Mouse (Mus musculus) liver, embryonic 12.5 days (tissue): Measurements from ENCODE around the gene Gm28269. TPM values are rescaled to one million over a fixed set of nuclear protein-coding genes. Genes with fewer than 3 reads are reported as not detected.

Experiments
- ATAC-seq: fragments of 200-750 bp; cut with Nextera tagmentation; 2 replicates; pipeline ENCODE4 v1.8.0; 2017; ENCODE audit warnings: moderate number of reproducible peaks, mild to moderate bottlenecking, moderate library complexity
- H3K27ac ChIP-seq: fragments of 300-500 bp; sonication (generic); 2 replicates; pipeline ENCODE4 v1.5.1; 2016; ENCODE audit warnings: mild to moderate bottlenecking
- H3K27me3 ChIP-seq: fragments of 300-500 bp; sonication (generic); replicated peaks from 2 replicates; pipeline ENCODE4 v1.6.1; 2016; ENCODE audit warnings: mild to moderate bottlenecking, moderate library complexity
- H3K36me3 ChIP-seq: fragments of 300-500 bp; sonication (generic); 2 replicates; pipeline ENCODE4 v1.6.1; 2016; ENCODE audit warnings: mild to moderate bottlenecking, moderate library complexity
- H3K4me1 ChIP-seq: fragments of 300-500 bp; sonication (generic); 2 replicates; pipeline ENCODE4 v1.6.1; 2016
- H3K4me2 ChIP-seq: fragments of 300-500 bp; sonication (generic); 2 replicates; pipeline ENCODE4 v1.6.1; 2016; ENCODE audit warnings: mild to moderate bottlenecking, moderate library complexity
- H3K4me3 ChIP-seq: fragments of 300-500 bp; sonication (generic); 2 replicates; pipeline ENCODE4 v1.5.1; 2016; ENCODE audit warnings: mild to moderate bottlenecking, moderate library complexity
- H3K9ac ChIP-seq: fragments of 300-500 bp; sonication (generic); 2 replicates; pipeline ENCODE4 v1.6.1; 2016; ENCODE audit warnings: mild to moderate bottlenecking, moderate library complexity
- H3K9me3 ChIP-seq: fragments of 300-500 bp; sonication (generic); replicated peaks from 2 replicates; pipeline ENCODE4 v1.6.1; 2016; ENCODE audit warnings: mild to moderate bottlenecking, moderate library complexity
- WGBS: fragments of 180-500 bp; shearing (Covaris S2); methylation state at CpG from one replicate; pipeline ENCODE4 v1.1.7; 2016; ENCODE audit not compliant: insufficient replicate concordance; 5-methylcytosine and 5-hydroxymethylcytosine counted together
- polyA plus RNA-seq: library from polyadenylated mRNA; unstranded; fragments of >200 nt; fragmentation: Nextera tagmentation; extraction: Ambion mirVana; gene quantifications from 2 replicates; pipeline ENCODE4 v1.2.1, GENCODE M21; 2016

The Gm28269 gene
- polyA plus RNA-seq: not detected in 2 replicates

DNA sequence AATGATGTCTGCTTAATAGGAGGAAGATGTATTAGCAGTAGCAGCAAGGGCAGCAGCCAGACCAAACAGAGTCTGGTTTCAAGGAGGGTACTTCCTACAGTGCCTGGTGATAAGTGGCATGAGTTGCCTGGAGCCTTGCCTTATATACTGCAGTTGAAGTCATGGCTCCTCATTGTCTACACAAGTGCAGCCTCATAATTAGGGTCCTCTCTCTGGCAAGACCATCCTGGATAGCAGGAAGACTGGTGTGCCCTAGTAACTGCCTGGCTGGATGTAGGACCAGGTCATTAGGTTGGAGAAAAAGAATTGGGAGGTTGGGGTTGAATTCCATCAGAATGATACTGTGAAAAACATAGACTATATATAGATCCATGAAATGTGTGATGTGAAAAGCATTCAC, at the start of gene Gm28269:
Gene Gm28269 (minus strand): TSS at position 101 of the 400 bp plus-strand sequence.
- no peaks in the 10 kb centered on the region for H3K36me3 ChIP-seq
- ATAC-seq: no peak
- H3K4me2 ChIP-seq: no peak within 1 kb of the TSS
- no peaks in the 10 kb centered on the region for H3K9me3 ChIP-seq
- H3K27ac ChIP-seq: no peak within 1 kb of the TSS
- no peaks in the 10 kb centered on the region for H3K4me1 ChIP-seq
- no peak within 1 kb of the TSS for H3K4me3 ChIP-seq
- H3K27me3 ChIP-seq: no peaks in the 10 kb centered on the region
- no peak within 1 kb of the TSS for H3K9ac ChIP-seq

DNA sequence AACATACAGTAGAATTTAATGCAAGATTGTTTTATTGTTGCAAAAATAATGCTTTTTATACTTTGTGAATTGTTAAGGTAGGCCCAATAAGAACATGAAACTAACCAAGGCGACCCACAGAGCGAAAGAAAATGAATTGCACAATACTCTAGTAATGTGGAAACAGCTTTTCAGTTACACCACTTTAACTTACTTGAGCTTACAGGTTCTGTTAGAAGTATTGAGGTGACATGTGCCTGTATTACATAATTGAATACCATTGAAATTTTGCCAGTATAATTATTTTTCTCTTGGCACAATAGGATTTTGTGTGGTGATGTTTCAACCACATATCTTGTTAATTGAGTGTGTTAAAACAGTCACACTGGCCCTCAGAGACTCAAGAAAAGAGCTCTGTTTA, 28.0 kb downstream of the Gm28269 start:
- 64% methylated on average over 2 of the region's 2 CpGs for WGBS
- Histone ChIP-seq H3K4me2 (no peak overlapping the region), H3K9ac (no peak overlapping the region), H3K4me1 (no peaks in the 10 kb centered on the region), H3K4me3 (no peak overlapping the region), H3K27ac (no peak overlapping the region), H3K36me3 (no peaks in the 10 kb centered on the region), H3K9me3 (no peaks in the 10 kb centered on the region), H3K27me3 (no peaks in the 10 kb centered on the region)
- ATAC-seq: no peak

DNA sequence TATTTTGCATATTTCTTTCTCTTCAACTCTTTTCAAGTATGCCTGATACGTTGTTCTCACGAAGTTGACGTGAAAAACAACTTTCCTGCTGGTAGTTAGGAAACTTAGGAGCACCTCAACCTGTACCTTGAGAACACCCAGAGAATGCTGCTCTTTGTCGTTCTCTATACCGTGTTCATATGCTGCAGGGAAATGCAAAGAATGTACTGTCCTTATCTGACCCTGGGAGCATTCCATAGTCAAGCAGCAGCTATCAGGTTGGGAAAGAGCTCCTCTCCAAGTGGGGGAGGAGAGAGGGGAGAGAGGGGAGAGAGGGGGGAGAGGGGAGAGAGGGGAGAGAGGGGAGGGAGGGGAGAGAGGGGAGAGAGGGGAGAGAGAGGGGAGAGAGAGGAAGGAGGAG, 29.6 kb downstream of the Gm28269 start:
- Histone ChIP-seq H3K36me3 (no peaks in the 10 kb centered on the region), H3K4me1 (no peaks in the 10 kb centered on the region), H3K9ac (no peak overlapping the region), H3K27me3 (no peaks in the 10 kb centered on the region), H3K27ac (no peak overlapping the region), H3K9me3 (no peaks in the 10 kb centered on the region), H3K4me2 (no peak overlapping the region), H3K4me3 (no peak overlapping the region)
- 52% methylated on average over 5 of the region's 5 CpGs for WGBS
- ATAC-seq: no peak

DNA sequence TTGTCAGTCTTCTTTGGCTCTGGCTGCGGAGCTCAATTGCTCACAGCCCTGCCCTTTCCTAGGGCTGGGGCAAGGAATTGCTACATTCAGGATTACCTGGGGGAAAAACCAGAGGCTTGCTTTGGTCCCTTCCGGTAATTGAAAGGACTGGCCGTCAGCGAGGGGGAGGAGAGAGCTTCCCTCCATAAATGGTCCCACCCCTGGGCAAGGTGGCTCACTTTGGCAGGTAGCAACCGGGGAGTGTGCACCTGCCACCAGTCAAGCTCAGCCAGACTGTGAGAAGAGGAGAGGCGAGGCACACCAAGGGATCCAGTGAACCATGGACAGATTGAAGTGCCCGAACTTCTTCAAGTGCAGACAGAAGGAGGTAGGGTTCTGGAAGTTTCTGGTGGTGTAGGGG, 30.1 kb downstream of the Gm28269 start, which contains the start of gene Slc6a14:
Gene Slc6a14 (plus strand): TSS at position 68 of the 400 bp plus-strand sequence.
- no peaks in the 10 kb centered on the region for H3K27me3 ChIP-seq
- H3K36me3 ChIP-seq: no peaks in the 10 kb centered on the region
- no peak within 1 kb of the TSS for H3K27ac ChIP-seq
- 51% methylated on average over 7 of the region's 7 CpGs for WGBS
- no peak within 1 kb of the TSS for H3K4me3 ChIP-seq
- H3K4me2 ChIP-seq: no peak within 1 kb of the TSS
- no peak for ATAC-seq
- no peaks in the 10 kb centered on the region for H3K4me1 ChIP-seq
- H3K9ac ChIP-seq: no peak within 1 kb of the TSS
- no peaks in the 10 kb centered on the region for H3K9me3 ChIP-seq

DNA sequence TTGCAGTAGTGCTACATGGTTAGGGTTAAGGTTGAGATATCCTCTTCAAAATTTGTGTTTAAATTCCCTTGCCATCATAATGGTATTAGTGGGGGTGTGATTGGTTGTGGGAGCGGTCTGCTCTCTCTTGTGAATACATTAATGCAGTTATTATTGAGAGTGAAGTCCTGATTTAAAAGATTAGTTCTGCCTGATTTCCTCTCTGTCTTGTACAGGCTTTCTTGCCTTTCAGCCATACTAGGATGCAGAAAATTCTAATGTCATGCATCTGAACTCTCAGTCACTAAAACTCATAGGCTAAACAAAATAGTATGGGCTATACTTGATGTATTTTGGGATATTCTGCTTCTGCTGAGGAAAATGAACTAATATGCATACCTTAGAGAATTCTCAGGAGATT, 40.4 kb downstream of the Gm28269 start:
- Histone ChIP-seq H3K9ac (no peak overlapping the region), H3K4me2 (no peak overlapping the region), H3K27me3 (no peaks in the 10 kb centered on the region), H3K4me3 (no peak overlapping the region), H3K27ac (no peak overlapping the region), H3K36me3 (no peaks in the 10 kb centered on the region), H3K4me1 (no peaks in the 10 kb centered on the region), H3K9me3 (no peaks in the 10 kb centered on the region)
- ATAC-seq: no peak
- WGBS: 60% methylated on average over 1 of the region's 1 CpGs

DNA sequence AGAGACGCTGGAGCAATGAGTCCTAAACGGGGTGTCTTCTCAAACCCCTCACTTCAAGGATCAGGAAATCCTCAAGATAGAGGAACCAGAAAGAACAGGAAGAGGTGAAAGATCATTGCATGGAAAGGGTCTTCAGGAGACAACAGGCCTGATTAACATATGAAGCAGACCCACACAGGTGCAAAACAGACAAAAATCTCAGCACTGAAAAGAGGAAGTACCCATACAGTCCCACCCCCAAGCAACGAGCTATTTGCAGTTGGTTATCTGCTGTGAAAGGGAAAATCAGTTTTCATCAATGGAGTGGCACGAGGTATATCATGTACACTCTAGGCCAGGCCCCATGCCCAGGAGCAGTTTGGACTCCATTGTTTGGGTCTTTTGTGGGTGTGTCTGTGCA, 43.3 kb downstream of the Gm28269 start:
- 35% methylated on average over 4 of the region's 4 CpGs for whole genome bisulfite sequencing
- Histone ChIP-seq H3K4me2 (no peak overlapping the region), H3K4me1 (no peaks in the 10 kb centered on the region), H3K9me3 (no peaks in the 10 kb centered on the region), H3K27ac (no peak overlapping the region), H3K9ac (no peak overlapping the region), H3K27me3 (no peaks in the 10 kb centered on the region), H3K4me3 (no peak overlapping the region), H3K36me3 (no peaks in the 10 kb centered on the region)
- ATAC-seq: no peak

DNA sequence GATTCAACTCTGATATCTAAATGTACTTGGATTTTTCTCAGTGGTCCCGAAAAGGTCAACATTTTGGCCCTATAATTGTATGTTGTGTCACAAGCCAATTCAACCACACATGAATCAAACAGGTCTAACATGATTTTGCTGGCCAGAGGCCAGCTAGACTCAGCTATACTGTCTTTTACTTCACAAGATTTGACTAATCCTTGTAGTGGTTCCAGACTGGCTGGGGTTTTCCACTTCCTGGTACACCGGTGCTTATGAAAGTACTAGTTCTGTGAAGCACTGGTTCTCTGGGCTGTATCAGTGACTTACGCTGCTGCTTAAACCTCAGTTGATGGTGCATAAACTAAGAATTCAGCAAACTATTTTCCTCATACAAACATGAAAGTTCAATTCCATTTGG, 49.2 kb downstream of the Gm28269 start:
- H3K4me3 ChIP-seq: no peak overlapping the region
- WGBS: 80% methylated on average over 3 of the region's 3 CpGs
- ATAC-seq: no peak

DNA sequence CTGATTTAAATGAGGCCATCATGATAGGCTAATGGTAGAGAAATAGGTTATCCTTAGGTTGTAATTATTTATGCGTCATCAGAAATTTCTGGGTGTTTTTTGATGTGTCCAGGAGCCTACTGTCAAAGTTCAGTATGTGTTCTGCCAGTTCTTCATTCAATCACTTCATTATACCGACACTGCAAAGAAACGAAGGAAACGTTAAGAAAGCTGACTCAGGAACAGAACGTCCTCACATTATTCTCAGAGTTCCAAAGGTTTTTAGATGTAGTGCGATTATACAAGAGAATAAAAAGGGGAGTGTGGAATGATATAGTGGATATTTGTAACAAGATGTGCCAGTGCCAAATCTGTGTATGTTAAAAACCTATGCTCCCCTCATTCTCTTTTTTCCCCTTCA, 49.7 kb downstream of the Gm28269 start:
- no peak overlapping the region for H3K27ac ChIP-seq
- H3K27me3 ChIP-seq: no peaks in the 10 kb centered on the region
- no peaks in the 10 kb centered on the region for H3K9me3 ChIP-seq
- no peaks in the 10 kb centered on the region for H3K4me1 ChIP-seq
- no peak for ATAC-seq
- no peak overlapping the region for H3K4me3 ChIP-seq
- H3K36me3 ChIP-seq: no peaks in the 10 kb centered on the region
- WGBS: 59% methylated on average over 6 of the region's 6 CpGs
- H3K4me2 ChIP-seq: no peak overlapping the region
- H3K9ac ChIP-seq: no peak overlapping the region

More for the DNA sequence above, 49.2 kb downstream of the Gm28269 start:
- H3K36me3 ChIP-seq: no peaks in the 10 kb centered on the region
- no peak overlapping the region for H3K27ac ChIP-seq
- H3K9ac ChIP-seq: no peak overlapping the region
- H3K4me2 ChIP-seq: no peak overlapping the region
- H3K4me1 ChIP-seq: no peaks in the 10 kb centered on the region
- H3K9me3 ChIP-seq: no peaks in the 10 kb centered on the region
- H3K27me3 ChIP-seq: no peaks in the 10 kb centered on the region

Other genes starting within 250 kb of the Gm28269 start
- gene Slc6a14, start 30.2 kb downstream of the Gm28269 start, polyA plus RNA-seq: not detected in 2 replicates